Mouse (Mus musculus): ENCODE data around the gene Gm49354. TPM values are rescaled to one million over a fixed set of nuclear protein-coding genes. Genes with fewer than 3 reads are reported as not detected.

Gm49354 gene
- polyA plus RNA-seq, 2 experiments: not detected

DNA sequence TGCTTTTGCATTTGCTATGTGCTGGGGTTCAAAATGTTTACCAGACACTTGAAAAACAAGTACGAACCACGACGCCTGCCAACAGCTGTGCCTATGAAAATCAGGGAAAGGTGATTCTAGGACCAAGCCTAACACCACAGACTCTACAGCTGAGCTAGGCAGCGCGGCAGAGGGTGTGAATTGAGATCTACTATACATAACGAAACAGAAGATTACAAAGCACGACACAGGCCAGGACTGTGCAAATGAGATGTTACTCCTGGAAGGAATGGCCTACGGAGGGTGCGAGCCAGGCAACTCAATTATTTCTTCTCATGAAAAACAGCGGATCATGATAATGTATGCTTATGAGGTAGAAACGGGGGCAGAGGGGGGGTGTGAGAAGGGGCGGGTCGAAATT, 13.5 kb downstream of the Gm49354 start:
- no peak overlapping the region for H3K27ac ChIP-seq (replicated peaks; ENCODE audit: low read depth, low read length)

DNA sequence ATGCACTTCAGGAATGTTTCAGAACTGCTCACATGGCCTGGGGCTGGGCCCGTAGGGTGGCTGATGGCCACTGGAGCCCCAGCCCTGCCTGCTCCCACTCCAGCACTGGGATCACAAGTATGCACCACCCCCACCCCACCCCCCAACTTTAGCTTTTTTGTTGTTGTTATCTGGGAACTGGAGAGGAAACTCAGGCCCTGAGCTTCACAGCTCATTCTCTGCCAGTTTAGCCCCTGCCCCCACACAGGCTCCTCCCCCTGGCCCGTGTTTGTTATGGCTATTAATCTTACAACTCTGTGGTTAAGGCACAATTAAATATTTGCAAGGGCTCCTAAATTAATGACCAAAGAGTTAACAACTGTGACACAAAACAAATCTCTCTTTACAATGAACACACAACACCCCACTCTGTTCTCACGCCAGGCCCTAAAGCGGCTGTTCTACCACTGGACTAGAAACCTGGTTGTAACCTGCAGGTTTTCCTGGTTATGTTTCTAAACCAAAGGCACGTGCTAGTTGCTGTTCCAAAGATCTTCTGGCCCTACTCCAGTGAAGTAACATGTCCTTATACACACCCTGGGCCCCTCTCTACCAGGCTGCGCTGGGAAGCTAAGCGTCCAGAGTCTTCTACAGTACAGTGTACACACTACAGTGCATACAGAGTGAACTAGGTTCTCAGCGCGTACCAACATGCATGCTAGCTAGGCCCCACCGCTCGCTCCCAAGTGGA, 15.1 kb downstream of the Gm49354 start:
- peak overlapping the region; percentile 26; the same call in 1 of the 2 replicates for H3K4me2 ChIP-seq (replicated peaks; ENCODE audit: low read depth, low read length, severe bottlenecking)
- no peak for DNase-seq (ENCODE audit: low spot score)
- peaks cover 17% of the 10 kb centered on the region for H3K36me3 ChIP-seq (ENCODE audit: control insufficient read depth, insufficient read depth, low read length)
- no peak for ATAC-seq (ENCODE audit: low FRiP score, low read depth)
- 61% methylated on average over 11 of the region's 11 CpGs for WGBS
- no peak for TF ChIP-seq POLR2A (IDR thresholded peaks at IDR 0.05; ENCODE audit: borderline replicate concordance, extremely low read depth, insufficient read depth, insufficient read length)
- no peak overlapping the region for H3K4me3 ChIP-seq (replicated peaks; ENCODE audit: low read length)
- H3K9ac ChIP-seq (ENCODE audit: low read depth, low read length, severe bottlenecking): peak overlapping the region; percentile 28; the same call in 1 of the 2 replicates
- peaks cover 36% of the 10 kb centered on the region for H3K4me1 ChIP-seq (ENCODE audit: control insufficient read depth, insufficient read depth, low read length)
- no peaks in the 10 kb centered on the region for H3K27me3 ChIP-seq (ENCODE audit: control insufficient read depth, insufficient read depth, low read length)
- H3K9me3 ChIP-seq (ENCODE audit: control insufficient read depth, low read length): no peaks in the 10 kb centered on the region
- no peak overlapping the region for H3K27ac ChIP-seq (replicated peaks; ENCODE audit: low read depth, low read length)

More for the DNA sequence above, 13.5 kb downstream of the Gm49354 start:
- Histone ChIP-seq H3K4me1 (ENCODE audit: control insufficient read depth, insufficient read depth, low read length) (peaks cover 36% of the 10 kb centered on the region), H3K27me3 (ENCODE audit: control insufficient read depth, insufficient read depth, low read length) (no peaks in the 10 kb centered on the region), H3K9me3 (ENCODE audit: control insufficient read depth, low read length) (no peaks in the 10 kb centered on the region), H3K4me3 (replicated peaks; ENCODE audit: low read length) (peak overlapping the region; percentile 86), H3K4me2 (replicated peaks; ENCODE audit: low read depth, low read length, severe bottlenecking) (peak overlapping the region; percentile 86), H3K36me3 (ENCODE audit: control insufficient read depth, insufficient read depth, low read length) (peaks cover 21% of the 10 kb centered on the region), H3K9ac (ENCODE audit: low read depth, low read length, severe bottlenecking) (peak overlapping the region; percentile 88)
- TF ChIP-seq POLR2A (IDR thresholded peaks at IDR 0.05; ENCODE audit: borderline replicate concordance, extremely low read depth, insufficient read depth, insufficient read length): no peak
- 32% methylated on average over 13 of the region's 13 CpGs for WGBS
- DNase-seq (ENCODE audit: low spot score) (no peak), ATAC-seq (ENCODE audit: low FRiP score, low read depth) (no peak)

DNA sequence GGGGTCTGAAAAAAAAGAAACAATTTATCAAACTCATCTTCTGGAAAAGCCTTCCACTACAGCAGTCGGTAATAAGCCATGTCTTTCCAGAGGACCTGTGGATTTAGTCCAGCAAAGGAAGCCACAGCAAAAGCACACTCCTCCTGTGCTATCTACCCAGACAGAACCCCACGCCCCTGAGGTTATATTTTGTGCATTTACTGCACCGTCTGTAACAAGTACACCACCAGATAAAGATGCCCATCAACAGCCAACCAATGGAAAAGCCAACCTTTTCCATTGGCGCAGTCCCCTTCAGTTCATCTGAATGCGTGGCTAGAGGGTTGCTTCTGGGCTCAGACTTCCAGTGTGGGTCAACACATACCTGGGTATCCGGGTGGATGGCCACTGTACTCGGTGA, 19.3 kb downstream of the Gm49354 start:
- Histone ChIP-seq H3K4me2 (replicated peaks; ENCODE audit: low read depth, low read length, severe bottlenecking) (no peak overlapping the region), H3K9ac (ENCODE audit: low read depth, low read length, severe bottlenecking) (no peak overlapping the region), H3K4me1 (ENCODE audit: control insufficient read depth, insufficient read depth, low read length) (peaks cover 19% of the 10 kb centered on the region), H3K27me3 (ENCODE audit: control insufficient read depth, insufficient read depth, low read length) (no peaks in the 10 kb centered on the region), H3K4me3 (replicated peaks; ENCODE audit: low read length) (no peak overlapping the region), H3K36me3 (ENCODE audit: control insufficient read depth, insufficient read depth, low read length) (peaks cover 49% of the 10 kb centered on the region), H3K9me3 (ENCODE audit: control insufficient read depth, low read length) (no peaks in the 10 kb centered on the region), H3K27ac (replicated peaks; ENCODE audit: low read depth, low read length) (no peak overlapping the region)
- 92% methylated on average over 7 of the region's 7 CpGs for WGBS
- no peak for TF ChIP-seq POLR2A (IDR thresholded peaks at IDR 0.05; ENCODE audit: borderline replicate concordance, extremely low read depth, insufficient read depth, insufficient read length)
- DNase-seq (ENCODE audit: low spot score) (no peak), ATAC-seq (ENCODE audit: low FRiP score, low read depth) (no peak)

DNA sequence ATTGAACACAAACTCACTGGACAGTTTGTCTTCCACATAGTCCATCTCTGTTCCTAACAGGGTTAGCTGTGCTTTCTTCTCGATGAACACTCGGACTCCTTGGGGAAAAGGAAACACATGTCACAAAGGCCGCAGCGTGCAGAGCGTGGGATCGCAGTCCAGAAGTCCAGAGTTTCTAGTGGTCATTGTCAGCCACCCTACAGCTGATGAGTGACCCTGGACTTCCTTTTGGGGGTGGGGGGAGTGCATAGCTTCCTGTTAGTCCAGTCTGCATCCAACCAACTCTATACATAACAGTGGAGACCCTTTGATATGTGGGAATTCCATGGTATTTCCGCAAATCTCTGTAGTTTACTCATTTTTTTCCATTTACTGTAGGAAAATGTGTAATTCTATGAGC, 25.1 kb downstream of the Gm49354 start:
- no peak overlapping the region for H3K4me3 ChIP-seq (replicated peaks; ENCODE audit: low read length)
- H3K4me1 ChIP-seq (ENCODE audit: control insufficient read depth, insufficient read depth, low read length): no peaks in the 10 kb centered on the region
- DNase-seq (ENCODE audit: low spot score) (no peak), ATAC-seq (ENCODE audit: low FRiP score, low read depth) (no peak)
- H3K4me2 ChIP-seq (replicated peaks; ENCODE audit: low read depth, low read length, severe bottlenecking): no peak overlapping the region
- no peaks in the 10 kb centered on the region for H3K27me3 ChIP-seq (ENCODE audit: control insufficient read depth, insufficient read depth, low read length)
- TF ChIP-seq POLR2A (IDR thresholded peaks at IDR 0.05; ENCODE audit: borderline replicate concordance, extremely low read depth, insufficient read depth, insufficient read length): no peak
- H3K9me3 ChIP-seq (ENCODE audit: control insufficient read depth, low read length): no peaks in the 10 kb centered on the region
- WGBS: 90% methylated on average over 7 of the region's 7 CpGs
- H3K27ac ChIP-seq (replicated peaks; ENCODE audit: low read depth, low read length): no peak overlapping the region
- peaks cover 59% of the 10 kb centered on the region for H3K36me3 ChIP-seq (ENCODE audit: control insufficient read depth, insufficient read depth, low read length)
- no peak overlapping the region for H3K9ac ChIP-seq (ENCODE audit: low read depth, low read length, severe bottlenecking)

DNA sequence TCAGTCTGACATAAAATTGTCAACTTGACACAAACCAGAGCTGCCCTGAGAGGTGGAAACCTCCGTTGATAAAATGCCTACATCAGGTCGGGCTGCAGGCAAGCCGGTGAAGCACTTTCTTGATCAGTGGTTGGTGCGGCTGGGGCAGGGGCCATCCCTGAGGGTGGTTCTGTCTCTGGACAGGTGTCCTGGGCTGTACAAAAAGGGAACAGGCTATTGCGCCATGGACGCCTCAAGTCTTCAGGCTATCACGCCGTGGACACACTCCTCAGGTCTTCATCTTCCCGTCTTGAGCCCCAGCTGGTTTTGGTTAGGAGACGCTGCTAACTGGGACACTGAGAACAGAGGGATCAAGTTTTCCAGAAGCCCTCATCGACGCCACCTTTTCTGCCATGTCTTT, 31.7 kb downstream of the Gm49354 start:
- WGBS: 41% methylated on average over 12 of the region's 12 CpGs
- ATAC-seq (ENCODE audit: low FRiP score, low read depth): no peak
- no peaks in the 10 kb centered on the region for H3K9me3 ChIP-seq (ENCODE audit: control insufficient read depth, low read length)
- peaks cover 11% of the 10 kb centered on the region; the same call in 1 of the 2 replicates for H3K36me3 ChIP-seq (ENCODE audit: control insufficient read depth, insufficient read depth, low read length)
- DNase-seq (ENCODE audit: low spot score): no peak
- H3K27ac ChIP-seq (replicated peaks; ENCODE audit: low read depth, low read length): no peak overlapping the region
- H3K4me3 ChIP-seq (replicated peaks; ENCODE audit: low read length): no peak overlapping the region
- H3K27me3 ChIP-seq (ENCODE audit: control insufficient read depth, insufficient read depth, low read length): no peaks in the 10 kb centered on the region
- H3K4me1 ChIP-seq (ENCODE audit: control insufficient read depth, insufficient read depth, low read length): no peaks in the 10 kb centered on the region
- H3K9ac ChIP-seq (ENCODE audit: low read depth, low read length, severe bottlenecking): no peak overlapping the region
- TF ChIP-seq POLR2A (IDR thresholded peaks at IDR 0.05; ENCODE audit: borderline replicate concordance, extremely low read depth, insufficient read depth, insufficient read length): no peak
- H3K4me2 ChIP-seq (replicated peaks; ENCODE audit: low read depth, low read length, severe bottlenecking): no peak overlapping the region

Measured in limb, embryonic 14.5 days (tissue).